Mouse (Mus musculus) brain, adult 2 months (tissue): ENCODE results near the gene Hyal3.
A peak's percentile ranks its signal among the peaks of the same experiment; 100 is the strongest.
"Not testable (repeated sequence)": the region's sequence is repeated elsewhere in the genome, so short reads cannot be mapped to it uniquely, and the experiment has no call there.

Experiments used
- DNase-seq: peaks from one replicate; pipeline ENCODE4 v3.0.0; 2011; ENCODE audit warnings: low read depth, low spot score

The Hyal3 gene

DNA sequence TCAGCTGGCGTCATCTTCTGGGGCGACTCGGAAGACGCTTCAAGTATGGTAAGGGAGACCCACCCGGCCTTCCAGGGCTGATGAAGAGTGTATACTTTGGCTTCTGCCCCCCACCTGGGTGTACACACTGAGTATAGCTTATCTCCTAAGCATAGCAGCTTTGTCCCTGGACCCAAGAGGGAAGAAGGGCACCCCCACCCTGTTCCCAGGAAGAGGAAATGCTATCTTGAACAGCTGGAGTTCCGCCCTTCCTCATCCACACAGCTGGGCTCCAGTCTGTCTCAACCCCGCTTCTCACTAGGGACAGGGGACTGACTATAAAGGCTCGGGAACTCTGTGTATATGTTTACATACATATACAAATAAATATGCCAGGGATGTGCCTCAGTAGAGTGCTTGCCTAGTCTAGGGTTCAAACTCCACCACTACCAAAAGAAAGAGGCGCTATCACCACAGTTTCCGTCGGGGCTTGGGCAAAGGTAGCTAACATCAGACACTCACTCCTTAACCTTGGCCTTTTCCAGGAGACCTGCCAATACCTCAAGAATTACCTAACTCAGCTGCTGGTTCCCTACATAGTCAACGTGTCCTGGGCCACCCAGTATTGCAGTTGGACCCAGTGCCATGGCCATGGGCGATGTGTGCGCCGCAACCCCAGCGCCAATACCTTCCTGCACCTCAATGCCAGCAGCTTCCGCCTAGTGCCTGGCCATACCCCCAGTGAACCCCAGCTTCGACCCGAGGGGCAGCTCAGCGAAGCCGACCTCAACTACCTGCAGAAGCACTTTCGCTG is 8.9 kb upstream of the Hyal3 start:
- DNase-seq, result no peak

DNA sequence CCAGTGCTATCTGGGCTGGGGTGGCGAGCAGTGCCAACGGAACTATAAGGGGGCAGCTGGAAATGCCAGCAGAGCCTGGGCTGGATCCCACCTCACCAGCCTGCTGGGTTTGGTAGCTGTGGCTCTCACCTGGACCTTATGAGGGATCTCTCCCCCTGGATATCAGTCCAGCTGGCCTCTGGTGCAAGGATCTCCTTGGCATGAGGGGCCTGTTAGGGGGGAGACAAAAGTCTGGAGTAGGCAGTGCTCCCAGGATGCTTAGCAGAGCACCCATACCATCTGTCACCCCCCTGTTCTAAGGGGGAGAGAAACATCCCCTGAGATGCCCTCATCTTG is 8.3 kb upstream of the Hyal3 start:
- no peak for DNase-seq

- DNase-seq, result not testable (repeated sequence)
These were observed 6.8 kb upstream of the Hyal3 start for GRCm38 (mm10) chr9:107573774-107574173.

GRCm38 (mm10) chr9:107575579-107576356 is 4.8 kb upstream of the Hyal3 start:
- peak; percentile 53 for DNase-seq

- DNase-seq, result peak; percentile 67
These were observed 4.1 kb upstream of the Hyal3 start, which contains the start of gene Hyal1 for GRCm38 (mm10) chr9:107576357-107577107. TSS of gene Hyal1 (plus strand) at chr9:107576927.

DNA sequence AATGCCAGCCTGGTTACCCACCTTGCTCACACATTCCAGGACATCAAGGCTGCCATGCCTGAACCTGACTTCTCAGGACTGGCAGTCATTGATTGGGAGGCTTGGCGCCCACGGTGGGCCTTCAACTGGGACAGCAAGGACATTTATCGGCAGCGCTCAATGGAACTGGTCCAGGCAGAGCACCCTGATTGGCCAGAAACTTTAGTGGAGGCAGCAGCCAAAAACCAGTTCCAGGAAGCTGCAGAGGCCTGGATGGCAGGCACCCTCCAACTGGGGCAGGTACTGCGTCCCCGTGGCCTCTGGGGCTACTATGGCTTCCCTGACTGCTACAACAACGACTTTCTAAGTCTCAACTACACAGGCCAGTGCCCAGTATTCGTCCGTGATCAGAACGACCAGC is 2.7 kb upstream of the Hyal3 start:
- no peak for DNase-seq

- DNase-seq, result no peak
These were observed 2.0 kb upstream of the Hyal3 start, which contains the start of gene Naa80 for GRCm38 (mm10) chr9:107578587-107578986. TSS of gene Naa80 (plus strand) at chr9:107578887.

GRCm38 (mm10) chr9:107579023-107579900 is 1.4 kb upstream of the Hyal3 start:
- peak; percentile 92 for DNase-seq

DNA sequence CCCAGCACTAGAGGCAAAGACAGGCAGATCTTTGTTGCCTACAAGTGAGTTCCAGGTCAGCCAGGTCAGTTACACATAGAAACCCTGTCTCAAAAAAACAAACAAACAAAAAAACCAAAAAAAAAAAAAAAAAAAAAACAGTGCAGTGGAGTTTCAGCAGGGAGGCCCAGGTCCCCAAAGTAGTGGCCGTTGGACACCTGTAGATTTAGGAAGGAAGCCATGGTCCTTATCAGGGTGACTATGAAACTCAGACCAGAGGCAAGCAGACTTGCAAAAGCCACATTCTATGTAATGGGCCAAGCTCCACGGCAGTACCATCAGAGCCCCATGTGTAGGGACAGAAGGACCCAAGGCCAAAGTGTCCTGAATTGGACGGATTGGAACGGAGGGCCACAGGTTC is 966 bp downstream of the Hyal3 start:
- DNase-seq, result no peak

GRCm38 (mm10) chr9:107582509-107583062 is 2.0 kb downstream of the Hyal3 start:
- DNase-seq, result no peak

DNA sequence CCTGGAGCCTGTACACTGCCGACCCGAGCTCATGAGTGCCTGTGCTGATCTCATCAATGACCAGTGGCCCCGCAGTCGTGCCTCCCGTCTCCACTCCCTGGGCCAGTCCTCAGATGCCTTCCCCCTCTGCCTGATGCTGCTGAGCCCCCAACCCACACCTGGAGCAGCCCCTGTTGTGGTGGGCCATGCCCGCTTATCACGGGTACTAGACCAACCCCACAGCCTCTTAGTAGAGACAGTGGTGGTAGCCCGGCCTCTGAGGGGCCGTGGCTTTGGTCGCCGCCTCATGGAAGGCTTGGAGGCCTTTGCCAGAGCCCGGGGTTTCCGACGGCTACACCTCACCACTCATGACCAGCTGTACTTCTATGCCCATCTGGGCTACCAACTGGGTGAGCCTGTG is 2.6 kb downstream of the Hyal3 start:
- DNase-seq, result no peak

GRCm38 (mm10) chr9:107586504-107586903 is 5.9 kb downstream of the Hyal3 start:
- DNase-seq, result no peak

DNA sequence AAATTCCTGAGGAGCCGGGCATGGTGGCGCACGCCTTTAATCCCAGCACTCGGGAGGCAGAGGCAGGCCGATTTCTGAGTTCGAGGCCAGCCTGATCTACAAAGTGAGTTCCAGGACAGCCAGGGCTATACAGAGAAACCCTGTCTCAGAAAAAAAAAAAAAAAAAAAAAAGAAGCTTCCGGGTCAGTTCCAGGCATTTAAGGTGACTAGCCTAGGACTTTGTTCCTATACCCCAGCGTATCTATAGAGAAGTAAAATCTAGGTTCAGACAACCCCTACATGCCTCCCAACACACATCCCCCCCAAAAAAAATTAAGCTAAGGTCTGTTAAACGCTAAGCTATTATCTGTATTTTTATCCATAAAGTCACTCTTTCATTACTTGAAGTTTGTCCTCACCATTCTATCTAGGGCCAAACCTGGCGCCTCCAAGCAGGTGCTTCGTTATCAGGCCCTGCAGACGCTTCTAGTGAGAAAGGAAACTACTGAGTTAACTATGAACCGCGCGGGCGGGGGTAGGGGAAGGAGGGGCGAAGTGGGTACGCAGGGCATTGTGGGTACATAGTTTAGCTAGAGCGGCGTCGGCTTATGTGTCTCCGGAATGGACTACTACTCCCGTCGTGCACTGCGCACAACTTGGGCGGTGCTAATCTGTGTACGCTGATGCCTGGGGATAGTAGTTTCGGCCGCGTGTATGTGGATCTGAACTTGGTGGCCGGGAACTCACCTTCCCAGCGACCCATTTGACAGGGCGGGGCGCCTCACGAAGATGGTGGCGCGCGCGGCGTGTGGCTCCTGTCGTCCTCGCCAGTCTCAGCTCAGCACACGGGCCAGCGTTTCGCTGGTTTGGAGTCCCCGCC is 6.6 kb downstream of the Hyal3 start, which contains the start of gene Ifrd2:
Gene Ifrd2 (plus strand): TSS at position 669 of the 859 bp plus-strand sequence.
- peak; percentile 100 for DNase-seq

DNA sequence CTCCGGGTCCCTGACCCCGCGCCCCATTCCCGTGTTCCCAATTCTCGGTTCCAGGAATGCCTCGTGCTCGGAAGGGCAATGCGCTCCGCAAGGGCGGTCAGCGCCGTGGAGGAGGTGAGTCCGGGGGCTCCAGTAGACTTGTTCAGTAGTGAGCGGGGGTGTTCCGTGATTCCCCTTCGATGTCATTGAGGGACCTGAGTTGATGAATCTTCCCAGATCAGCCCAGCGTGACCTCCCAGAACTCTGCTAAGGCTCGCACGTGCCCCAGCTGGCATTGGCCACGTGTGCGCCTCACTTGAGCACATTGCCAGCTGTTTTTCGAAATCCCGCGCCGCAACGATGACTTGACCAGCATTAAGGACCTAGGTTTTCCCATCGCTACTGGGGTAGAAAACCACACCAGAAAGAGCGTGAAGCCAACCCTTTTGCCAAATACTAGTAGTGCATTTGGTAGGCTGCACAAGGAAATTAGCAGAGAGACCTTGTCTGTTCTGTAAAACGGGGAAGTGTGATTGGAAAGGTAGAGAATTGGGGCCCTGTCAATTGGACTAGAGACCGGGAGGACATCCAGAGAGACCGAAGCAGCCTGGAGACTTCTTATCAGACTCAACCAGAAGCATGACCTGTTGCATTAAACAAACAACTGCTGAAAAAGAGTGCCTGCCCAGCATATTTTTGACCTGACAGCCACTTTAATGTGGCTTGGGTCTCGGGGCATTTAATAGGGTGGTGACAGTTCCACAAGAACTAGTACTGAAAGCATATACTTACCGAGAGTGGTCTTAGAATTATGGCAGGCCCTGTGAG is 7.4 kb downstream of the Hyal3 start:
- DNase-seq, result peak; percentile 51

DNA sequence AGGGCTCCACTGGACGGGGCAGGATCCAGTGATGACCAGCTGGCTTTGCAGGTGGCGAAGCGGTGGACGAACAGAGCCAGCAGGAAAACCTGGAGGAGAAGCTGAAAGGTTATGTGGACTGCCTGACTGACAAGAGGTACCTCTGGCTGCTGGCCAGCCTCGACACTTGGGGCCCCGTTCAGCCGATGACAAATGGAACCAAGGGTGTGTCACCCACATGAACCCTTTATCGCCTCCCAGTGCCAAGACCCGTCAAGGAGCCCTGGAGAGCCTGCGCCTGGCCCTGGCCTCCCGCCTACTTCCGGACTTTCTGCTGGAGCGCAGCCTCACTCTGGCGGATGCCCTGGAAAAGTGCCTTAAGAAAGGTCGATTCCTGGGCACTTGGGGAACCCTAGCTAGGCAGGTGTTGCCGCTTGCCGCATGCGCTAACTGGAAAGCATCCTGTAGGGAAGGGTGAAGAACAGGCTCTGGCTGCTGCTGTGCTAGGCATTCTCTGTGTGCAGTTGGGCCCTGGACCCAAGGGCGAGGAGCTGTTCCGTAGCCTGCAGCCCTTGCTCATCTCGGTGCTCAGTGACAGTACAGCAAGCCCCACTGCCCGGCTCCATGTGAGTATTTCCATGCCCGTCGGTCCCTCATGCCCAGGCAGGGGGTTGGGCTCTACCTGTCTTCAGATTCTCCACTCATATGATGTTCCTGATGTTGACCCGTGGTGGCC is 9.6 kb downstream of the Hyal3 start:
- no peak for DNase-seq

- DNase-seq, result no peak
These were observed 10.1 kb downstream of the Hyal3 start for GRCm38 (mm10) chr9:107590773-107591060.

DNA sequence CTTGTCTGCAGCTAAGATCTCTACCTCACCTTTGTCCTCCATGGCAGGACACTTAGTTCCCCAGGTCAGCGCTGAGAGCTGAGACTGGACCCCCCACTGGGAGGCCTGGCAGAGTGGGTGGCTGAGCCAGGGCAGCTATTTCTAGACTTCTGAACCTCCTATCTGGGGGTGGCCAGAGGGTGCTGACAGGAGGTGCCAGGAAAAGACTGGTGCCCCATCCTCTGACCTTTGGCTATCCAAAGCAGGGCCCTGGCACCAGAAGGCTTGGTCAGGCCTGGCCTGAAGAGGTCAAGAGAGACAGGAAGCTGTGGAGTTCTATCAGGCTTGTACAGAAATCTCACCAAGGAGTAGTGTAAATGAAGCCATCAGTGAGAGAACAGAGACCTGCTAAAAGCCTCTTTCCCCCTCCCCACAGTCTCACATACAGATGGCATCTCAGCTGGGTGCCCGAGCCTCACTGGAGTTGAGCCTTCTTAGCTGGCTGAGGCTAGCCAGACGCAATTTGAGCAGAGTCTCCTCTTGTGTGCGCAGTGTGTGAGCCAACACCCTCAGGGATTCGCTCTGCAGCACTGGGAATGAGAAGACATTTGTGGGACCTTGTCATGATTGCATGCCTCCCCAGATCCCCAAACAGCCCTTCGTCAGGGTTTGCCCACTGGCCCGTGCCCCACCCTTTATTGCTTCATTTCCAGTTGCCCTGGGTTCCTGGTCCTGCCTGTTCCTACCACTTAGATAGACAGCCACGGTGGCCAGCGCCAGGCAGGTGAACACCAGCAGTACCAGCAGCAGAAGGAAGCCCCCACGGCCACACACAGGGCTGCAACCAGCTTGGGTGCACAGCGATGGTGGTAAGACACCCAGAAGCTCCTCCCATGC is 12.7 kb downstream of the Hyal3 start:
- DNase-seq, result peak; percentile 92
